Mouse (Mus musculus): ENCODE data around the gene Hs6st2. TPM values are rescaled to one million over a fixed set of nuclear protein-coding genes. Genes with fewer than 3 reads are reported as not detected.

Hs6st2 gene
- polyA plus RNA-seq, 1 experiment from 2014 or later, result 41.5 TPM

GRCm38 (mm10) chrX:51680428-51681169 is 1.1 kb downstream of the Hs6st2 start:
- Histone ChIP-seq H3K27ac (ENCODE audit: low read depth, low read length) (peak overlapping the region; percentile 48), H3K4me2 (ENCODE audit: low read depth, low read length) (peak overlapping the region; percentile 63), H3K9me3 (ENCODE audit: control insufficient read depth, low read length) (no peaks in the 10 kb centered on the region), H3K4me1 (ENCODE audit: control insufficient read depth, insufficient read depth, low read length) (no peaks in the 10 kb centered on the region), H3K9ac (replicated peaks; ENCODE audit: low read depth, low read length) (peak overlapping the region; percentile 59), H3K27me3 (ENCODE audit: control insufficient read depth, insufficient read depth, low read length) (no peaks in the 10 kb centered on the region), H3K4me3 (ENCODE audit: low read depth, low read length) (peak overlapping the region; percentile 42), H3K36me3 (ENCODE audit: control insufficient read depth, insufficient read depth, low read length) (no peaks in the 10 kb centered on the region)
- 22% methylated on average over 52 of the region's 70 CpGs for WGBS
- peak; percentile 88 for ATAC-seq (ENCODE audit: low read depth)

GRCm38 (mm10) chrX:51679601-51680427 is 1.8 kb downstream of the Hs6st2 start:
- H3K27ac ChIP-seq (ENCODE audit: low read depth, low read length), result no peak overlapping the region
- no peaks in the 10 kb centered on the region for H3K27me3 ChIP-seq (ENCODE audit: control insufficient read depth, insufficient read depth, low read length)
- H3K4me1 ChIP-seq (ENCODE audit: control insufficient read depth, insufficient read depth, low read length), result no peaks in the 10 kb centered on the region
- WGBS, result 17% methylated on average over 43 of the region's 46 CpGs
- peak overlapping the region; percentile 59 for H3K9ac ChIP-seq (replicated peaks; ENCODE audit: low read depth, low read length)
- H3K4me3 ChIP-seq (ENCODE audit: low read depth, low read length), result peak overlapping the region; percentile 42
- H3K36me3 ChIP-seq (ENCODE audit: control insufficient read depth, insufficient read depth, low read length), result no peaks in the 10 kb centered on the region
- H3K9me3 ChIP-seq (ENCODE audit: control insufficient read depth, low read length), result no peaks in the 10 kb centered on the region
- ATAC-seq (ENCODE audit: low read depth), result peak; percentile 36
- H3K4me2 ChIP-seq (ENCODE audit: low read depth, low read length), result peak overlapping the region; percentile 63

- H3K4me2 ChIP-seq (ENCODE audit: low read depth, low read length), result no peak overlapping the region
- ATAC-seq (ENCODE audit: low read depth), result no peak
These were observed 23.4 kb downstream of the Hs6st2 start for GRCm38 (mm10) chrX:51658236-51658635.

GRCm38 (mm10) chrX:51642661-51643257 is 38.9 kb downstream of the Hs6st2 start:
- H3K9me3 ChIP-seq (ENCODE audit: control insufficient read depth, low read length), result no peaks in the 10 kb centered on the region
- H3K4me3 ChIP-seq (ENCODE audit: low read depth, low read length), result no peak overlapping the region
- no peak for ATAC-seq (ENCODE audit: low read depth)
- no peak overlapping the region for H3K9ac ChIP-seq (replicated peaks; ENCODE audit: low read depth, low read length)
- no peak overlapping the region for H3K4me2 ChIP-seq (ENCODE audit: low read depth, low read length)
- no peak overlapping the region for H3K27ac ChIP-seq (ENCODE audit: low read depth, low read length)
- H3K36me3 ChIP-seq (ENCODE audit: control insufficient read depth, insufficient read depth, low read length), result no peaks in the 10 kb centered on the region
- no peaks in the 10 kb centered on the region for H3K4me1 ChIP-seq (ENCODE audit: control insufficient read depth, insufficient read depth, low read length)
- no peaks in the 10 kb centered on the region for H3K27me3 ChIP-seq (ENCODE audit: control insufficient read depth, insufficient read depth, low read length)
- 87% methylated on average over 3 of the region's 3 CpGs for WGBS

More at GRCm38 (mm10) chrX:51658236-51658635, 23.4 kb downstream of the Hs6st2 start:
- Histone ChIP-seq H3K36me3 (ENCODE audit: control insufficient read depth, insufficient read depth, low read length) (no peaks in the 10 kb centered on the region), H3K4me3 (ENCODE audit: low read depth, low read length) (no peak overlapping the region), H3K9ac (replicated peaks; ENCODE audit: low read depth, low read length) (no peak overlapping the region), H3K4me1 (ENCODE audit: control insufficient read depth, insufficient read depth, low read length) (no peaks in the 10 kb centered on the region), H3K9me3 (ENCODE audit: control insufficient read depth, low read length) (no peaks in the 10 kb centered on the region), H3K27me3 (ENCODE audit: control insufficient read depth, insufficient read depth, low read length) (no peaks in the 10 kb centered on the region), H3K27ac (ENCODE audit: low read depth, low read length) (no peak overlapping the region)
- WGBS, result 36% methylated on average over 2 of the region's 2 CpGs

- H3K4me3 ChIP-seq (ENCODE audit: low read depth, low read length), result no peak overlapping the region
- no peak for ATAC-seq (ENCODE audit: low read depth)
- WGBS, result 64% methylated on average over 7 of the region's 7 CpGs
- no peaks in the 10 kb centered on the region for H3K4me1 ChIP-seq (ENCODE audit: control insufficient read depth, insufficient read depth, low read length)
- H3K27me3 ChIP-seq (ENCODE audit: control insufficient read depth, insufficient read depth, low read length), result no peaks in the 10 kb centered on the region
- H3K27ac ChIP-seq (ENCODE audit: low read depth, low read length), result no peak overlapping the region
- H3K9me3 ChIP-seq (ENCODE audit: control insufficient read depth, low read length), result no peaks in the 10 kb centered on the region
- no peaks in the 10 kb centered on the region for H3K36me3 ChIP-seq (ENCODE audit: control insufficient read depth, insufficient read depth, low read length)
- H3K4me2 ChIP-seq (ENCODE audit: low read depth, low read length), result no peak overlapping the region
- H3K9ac ChIP-seq (replicated peaks; ENCODE audit: low read depth, low read length), result no peak overlapping the region
These were observed 45.9 kb downstream of the Hs6st2 start for GRCm38 (mm10) chrX:51635756-51636155.

- Histone ChIP-seq H3K9ac (replicated peaks; ENCODE audit: low read depth, low read length) (no peak overlapping the region), H3K4me1 (ENCODE audit: control insufficient read depth, insufficient read depth, low read length) (no peaks in the 10 kb centered on the region), H3K4me2 (ENCODE audit: low read depth, low read length) (no peak overlapping the region), H3K4me3 (ENCODE audit: low read depth, low read length) (no peak overlapping the region), H3K36me3 (ENCODE audit: control insufficient read depth, insufficient read depth, low read length) (no peaks in the 10 kb centered on the region), H3K27me3 (ENCODE audit: control insufficient read depth, insufficient read depth, low read length) (no peaks in the 10 kb centered on the region), H3K27ac (ENCODE audit: low read depth, low read length) (no peak overlapping the region), H3K9me3 (ENCODE audit: control insufficient read depth, low read length) (no peaks in the 10 kb centered on the region)
- WGBS, result 72% methylated on average over 2 of the region's 2 CpGs
- no peak for ATAC-seq (ENCODE audit: low read depth)
These were observed 50.3 kb downstream of the Hs6st2 start for GRCm38 (mm10) chrX:51631376-51631775.

- ATAC-seq (ENCODE audit: low read depth), result peak; percentile 65; the same call in 1 of the 2 replicates
- Histone ChIP-seq H3K27ac (ENCODE audit: low read depth, low read length) (peak overlapping the region; percentile 60), H3K36me3 (ENCODE audit: control insufficient read depth, insufficient read depth, low read length) (no peaks in the 10 kb centered on the region), H3K4me1 (ENCODE audit: control insufficient read depth, insufficient read depth, low read length) (no peaks in the 10 kb centered on the region), H3K27me3 (ENCODE audit: control insufficient read depth, insufficient read depth, low read length) (no peaks in the 10 kb centered on the region), H3K9ac (replicated peaks; ENCODE audit: low read depth, low read length) (no peak overlapping the region), H3K9me3 (ENCODE audit: control insufficient read depth, low read length) (no peaks in the 10 kb centered on the region), H3K4me2 (ENCODE audit: low read depth, low read length) (peak overlapping the region; percentile 11; the same call in 1 of the 2 replicates), H3K4me3 (ENCODE audit: low read depth, low read length) (no peak overlapping the region)
- 25% methylated on average over 7 of the region's 7 CpGs for WGBS
These were observed 67.2 kb downstream of the Hs6st2 start for GRCm38 (mm10) chrX:51614384-51615004.

- no peak overlapping the region for H3K27ac ChIP-seq (ENCODE audit: low read depth, low read length)
- no peaks in the 10 kb centered on the region for H3K36me3 ChIP-seq (ENCODE audit: control insufficient read depth, insufficient read depth, low read length)
- H3K9ac ChIP-seq (replicated peaks; ENCODE audit: low read depth, low read length), result no peak overlapping the region
- 61% methylated on average over 1 of the region's 1 CpGs for WGBS
- H3K4me3 ChIP-seq (ENCODE audit: low read depth, low read length), result no peak overlapping the region
- no peaks in the 10 kb centered on the region for H3K9me3 ChIP-seq (ENCODE audit: control insufficient read depth, low read length)
- H3K27me3 ChIP-seq (ENCODE audit: control insufficient read depth, insufficient read depth, low read length), result no peaks in the 10 kb centered on the region
- ATAC-seq (ENCODE audit: low read depth), result no peak
- H3K4me2 ChIP-seq (ENCODE audit: low read depth, low read length), result no peak overlapping the region
- no peaks in the 10 kb centered on the region for H3K4me1 ChIP-seq (ENCODE audit: control insufficient read depth, insufficient read depth, low read length)
These were observed 70.9 kb downstream of the Hs6st2 start for GRCm38 (mm10) chrX:51610743-51611142.
